Mouse (Mus musculus): Measurements from ENCODE around the gene Capn11.

Gene Capn11

GRCm38 (mm10) chr17:45584096-45584896 lies 74.8 kb downstream of the Capn11 start:
- CTCF ChIA-PET, result interaction anchor here (0.7 to 3.3 kb wide), 5 partner anchors 10 to 58 kb away, joined by 3 to 10 read pairs (median 3); no protein-coding TSS in a partner anchor

GRCm38 (mm10) chr17:45582715-45583355 lies 76.3 kb downstream of the Capn11 start:
- CTCF ChIA-PET, result interaction anchor here (0.6 to 3.3 kb wide), 8 partner anchors 9 to 138 kb away, joined by 3 to 15 read pairs (median 4); partner anchors contain the start of gene Hsp90ab1

- CTCF ChIA-PET, result interaction anchor here (0.6 to 1.5 kb wide), 6 partner anchors 10 to 137 kb away, joined by 3 to 15 read pairs (median 4); no protein-coding TSS in a partner anchor
Observed at GRCm38 (mm10) chr17:45582188-45582587, 76.9 kb downstream of the Capn11 start.

GRCm38 (mm10) chr17:45581567-45581983 lies 77.5 kb downstream of the Capn11 start:
- CTCF ChIA-PET, result interaction anchor here (0.8 to 1.3 kb wide), 3 partner anchors 10 to 28 kb away, joined by 3 to 4 read pairs (median 3); no protein-coding TSS in a partner anchor

- CTCF ChIA-PET, result no interaction called here
Observed at GRCm38 (mm10) chr17:45580958-45581477, 78.1 kb downstream of the Capn11 start.

All from spleen, embryonic (tissue).